Mouse (Mus musculus) megakaryocyte, embryonic 14.5 days (primary cell): ENCODE measurements around the gene Icosl.

Source experiments
- FLI1 ChIP-seq: IDR thresholded peaks from 2 replicates; pipeline ENCODE4 v1.6.1; 2012; ENCODE audit warnings: low read length, inconsistent platforms, mixed read lengths
- GATA1 ChIP-seq: IDR thresholded peaks from 3 replicates; pipeline ENCODE4 v1.6.1; 2012; ENCODE audit warnings: mixed read lengths, low read length, inconsistent platforms, borderline replicate concordance

- TF ChIP-seq GATA1 (no peak), FLI1 (no peak)
Observed at GRCm38 (mm10) chr10:78037139-78037538, 32.0 kb upstream of the Icosl start.
